Mouse (Mus musculus) megakaryocyte, embryonic 14.5 days (primary cell): ENCODE data around the gene Serpina12.

Experiments used
- FLI1 ChIP-seq: IDR thresholded peaks from 2 replicates; pipeline ENCODE4 v1.6.1; 2012; ENCODE audit warnings: low read length, inconsistent platforms, mixed read lengths
- GATA1 ChIP-seq: IDR thresholded peaks from 3 replicates; pipeline ENCODE4 v1.6.1; 2012; ENCODE audit warnings: mixed read lengths, low read length, inconsistent platforms, borderline replicate concordance

- TF ChIP-seq GATA1 (no peak), FLI1 (no peak)
Measured at GRCm38 (mm10) chr12:104057050-104057449, 12.8 kb upstream of the Serpina12 start.
